Mouse (Mus musculus): ENCODE results near the gene Rec114. TPM values are rescaled to one million over a fixed set of nuclear protein-coding genes. Genes with fewer than 3 reads are reported as not detected.

The Rec114 gene
- polyA plus RNA-seq, 1 experiment from 2014 or later, result 2.2 TPM

- ATAC-seq (ENCODE audit: insufficient number of reproducible peaks, low FRiP score, low TSS enrichment, low read depth), result no peak
- Histone ChIP-seq H3K4me1 (no peaks in the 10 kb centered on the region), H3K9me3 (no peaks in the 10 kb centered on the region), H3K27ac (no peak overlapping the region), H3K4me2 (no peak overlapping the region), H3K4me3 (no peak overlapping the region), H3K36me3 (no peaks in the 10 kb centered on the region), H3K27me3 (no peaks in the 10 kb centered on the region), H3K9ac (no peak overlapping the region)
- WGBS, result 60% methylated on average over 2 of the region's 2 CpGs
Measured at GRCm38 (mm10) chr9:58681411-58681810, 62.4 kb downstream of the Rec114 start.

DNA sequence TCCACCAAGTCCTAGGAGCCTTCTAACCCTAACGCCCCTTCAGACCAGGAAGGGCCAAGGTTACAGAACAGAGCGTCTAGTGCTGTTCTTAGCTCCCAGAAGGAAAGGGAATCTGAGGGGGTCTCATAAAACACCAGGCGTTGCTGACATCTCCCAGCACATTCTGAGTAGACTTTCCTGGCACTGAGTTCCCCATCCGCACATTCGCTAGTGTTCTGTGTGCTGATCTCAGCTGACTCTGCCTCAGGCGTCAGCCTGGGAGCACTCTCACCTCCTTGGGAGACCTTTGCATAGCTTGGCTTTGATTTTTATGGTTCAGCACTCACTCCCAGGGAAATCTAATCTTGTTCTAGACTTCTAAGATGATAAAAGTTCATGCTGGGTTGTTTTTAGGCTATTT lies 68.4 kb downstream of the Rec114 start:
- no peak overlapping the region for H3K4me2 ChIP-seq
- 20% methylated on average over 6 of the region's 6 CpGs for WGBS
- H3K27ac ChIP-seq, result no peak overlapping the region
- H3K4me1 ChIP-seq, result 0 out of 2 replicates have a peak, but pooled peaks cover 7% of the 10 kb centered on the region
- no peak for ATAC-seq (ENCODE audit: insufficient number of reproducible peaks, low FRiP score, low TSS enrichment, low read depth)
- H3K9ac ChIP-seq, result no peak overlapping the region
- no peaks in the 10 kb centered on the region for H3K27me3 ChIP-seq
- no peak overlapping the region for H3K4me3 ChIP-seq
- H3K36me3 ChIP-seq, result no peaks in the 10 kb centered on the region
- no peaks in the 10 kb centered on the region for H3K9me3 ChIP-seq

- no peaks in the 10 kb centered on the region for H3K9me3 ChIP-seq
- no peaks in the 10 kb centered on the region for H3K27me3 ChIP-seq
- ATAC-seq (ENCODE audit: insufficient number of reproducible peaks, low FRiP score, low TSS enrichment, low read depth), result no peak
- H3K27ac ChIP-seq, result no peak overlapping the region
- 65% methylated on average over 11 of the region's 11 CpGs for WGBS
- 0 out of 2 replicates have a peak, but pooled peaks cover 7% of the 10 kb centered on the region for H3K4me1 ChIP-seq
- no peaks in the 10 kb centered on the region for H3K36me3 ChIP-seq
- no peak overlapping the region for H3K9ac ChIP-seq
- H3K4me3 ChIP-seq, result no peak overlapping the region
- H3K4me2 ChIP-seq, result no peak overlapping the region
Measured at GRCm38 (mm10) chr9:58674736-58675135, 69.0 kb downstream of the Rec114 start.

DNA sequence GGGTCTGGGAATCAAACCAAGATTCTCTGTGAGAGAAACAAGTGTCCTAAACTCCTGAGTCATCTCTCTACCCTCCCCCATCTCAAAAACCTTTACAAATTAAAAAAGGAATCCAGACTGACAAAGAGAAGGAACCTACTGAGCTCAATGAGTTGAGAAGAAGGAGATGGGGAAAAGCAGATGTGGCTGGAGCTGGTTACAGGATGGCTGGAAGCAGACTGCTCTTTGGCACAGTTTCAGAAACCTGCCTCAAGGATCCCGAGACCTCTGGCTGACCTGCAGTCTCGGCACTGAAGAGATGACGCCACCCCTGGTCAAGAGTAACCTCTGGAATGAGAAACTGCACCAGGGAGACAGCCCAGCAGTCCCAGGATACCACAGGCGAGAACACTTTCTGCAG lies 71.3 kb downstream of the Rec114 start:
- WGBS, result 22% methylated on average over 4 of the region's 4 CpGs

DNA sequence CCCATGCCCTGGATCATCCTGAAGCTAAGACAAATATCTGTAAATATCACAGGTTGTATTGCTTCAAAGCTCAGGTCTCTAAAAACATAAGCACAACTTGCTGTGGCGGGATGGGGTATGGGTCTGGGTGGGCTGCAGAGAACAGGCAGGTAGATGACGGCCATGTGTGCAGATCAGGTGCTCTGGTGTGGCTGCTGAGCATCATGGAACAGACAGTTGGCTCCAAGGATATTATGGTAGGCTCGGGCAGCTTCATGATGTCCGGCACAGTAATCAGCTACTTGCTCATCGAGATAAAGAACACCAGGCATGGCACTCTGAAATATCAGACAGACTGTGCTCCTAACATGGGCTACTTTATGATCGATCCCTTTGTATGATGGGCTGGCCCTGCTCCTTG lies 73.9 kb downstream of the Rec114 start:
- H3K27ac ChIP-seq, result no peak overlapping the region
- H3K9me3 ChIP-seq, result no peaks in the 10 kb centered on the region
- 91% methylated on average over 6 of the region's 6 CpGs for WGBS
- no peak overlapping the region for H3K4me3 ChIP-seq
- no peak for ATAC-seq (ENCODE audit: insufficient number of reproducible peaks, low FRiP score, low TSS enrichment, low read depth)
- H3K4me2 ChIP-seq, result no peak overlapping the region
- peaks cover 8% of the 10 kb centered on the region; the same call in 1 of the 2 replicates for H3K36me3 ChIP-seq
- H3K4me1 ChIP-seq, result 0 out of 2 replicates have a peak, but pooled peaks cover 7% of the 10 kb centered on the region
- no peak overlapping the region for H3K9ac ChIP-seq
- H3K27me3 ChIP-seq, result no peaks in the 10 kb centered on the region

More for the DNA sequence above, 71.3 kb downstream of the Rec114 start:
- Histone ChIP-seq H3K27ac (no peak overlapping the region), H3K4me3 (no peak overlapping the region), H3K4me1 (0 out of 2 replicates have a peak, but pooled peaks cover 7% of the 10 kb centered on the region), H3K27me3 (no peaks in the 10 kb centered on the region), H3K9ac (no peak overlapping the region), H3K36me3 (no peaks in the 10 kb centered on the region), H3K9me3 (no peaks in the 10 kb centered on the region), H3K4me2 (no peak overlapping the region)
- ATAC-seq (ENCODE audit: insufficient number of reproducible peaks, low FRiP score, low TSS enrichment, low read depth), result no peak

GRCm38 (mm10) chr9:58669071-58669470 lies 74.7 kb downstream of the Rec114 start:
- Histone ChIP-seq H3K9me3 (no peaks in the 10 kb centered on the region), H3K36me3 (peaks cover 8% of the 10 kb centered on the region; the same call in 1 of the 2 replicates), H3K27ac (no peak overlapping the region), H3K4me1 (0 out of 2 replicates have a peak, but pooled peaks cover 5% of the 10 kb centered on the region), H3K9ac (no peak overlapping the region), H3K4me2 (no peak overlapping the region), H3K4me3 (no peak overlapping the region), H3K27me3 (no peaks in the 10 kb centered on the region)
- WGBS, result 56% methylated on average over 3 of the region's 3 CpGs
- ATAC-seq (ENCODE audit: insufficient number of reproducible peaks, low FRiP score, low TSS enrichment, low read depth), result no peak

- no peaks in the 10 kb centered on the region for H3K27me3 ChIP-seq
- H3K4me3 ChIP-seq, result no peak overlapping the region
- H3K9me3 ChIP-seq, result no peaks in the 10 kb centered on the region
- H3K4me1 ChIP-seq, result 0 out of 2 replicates have a peak, but pooled peaks cover 5% of the 10 kb centered on the region
- peaks cover 8% of the 10 kb centered on the region; the same call in 1 of the 2 replicates for H3K36me3 ChIP-seq
- H3K4me2 ChIP-seq, result no peak overlapping the region
- H3K27ac ChIP-seq, result no peak overlapping the region
- no peak overlapping the region for H3K9ac ChIP-seq
- 91% methylated on average over 3 of the region's 3 CpGs for WGBS
- no peak for ATAC-seq (ENCODE audit: insufficient number of reproducible peaks, low FRiP score, low TSS enrichment, low read depth)
Measured at GRCm38 (mm10) chr9:58668171-58668570, 75.6 kb downstream of the Rec114 start.

GRCm38 (mm10) chr9:58667244-58667643 lies 76.5 kb downstream of the Rec114 start:
- no peak overlapping the region for H3K4me3 ChIP-seq
- H3K9me3 ChIP-seq, result no peaks in the 10 kb centered on the region
- H3K9ac ChIP-seq, result no peak overlapping the region
- no peaks in the 10 kb centered on the region for H3K27me3 ChIP-seq
- H3K4me2 ChIP-seq, result no peak overlapping the region
- H3K36me3 ChIP-seq, result peaks cover 12% of the 10 kb centered on the region
- H3K4me1 ChIP-seq, result 0 out of 2 replicates have a peak, but pooled peaks cover under 1% of the 10 kb centered on the region
- no peak overlapping the region for H3K27ac ChIP-seq
- no peak for ATAC-seq (ENCODE audit: insufficient number of reproducible peaks, low FRiP score, low TSS enrichment, low read depth)
- 69% methylated on average over 9 of the region's 9 CpGs for WGBS

GRCm38 (mm10) chr9:58666191-58666590 lies 77.6 kb downstream of the Rec114 start:
- Histone ChIP-seq H3K9me3 (no peaks in the 10 kb centered on the region), H3K4me2 (no peak overlapping the region), H3K9ac (no peak overlapping the region), H3K4me3 (no peak overlapping the region), H3K27ac (no peak overlapping the region), H3K4me1 (no peaks in the 10 kb centered on the region), H3K36me3 (peaks cover 18% of the 10 kb centered on the region), H3K27me3 (no peaks in the 10 kb centered on the region)
- ATAC-seq (ENCODE audit: insufficient number of reproducible peaks, low FRiP score, low TSS enrichment, low read depth), result no peak
- 56% methylated on average over 9 of the region's 9 CpGs for WGBS

GRCm38 (mm10) chr9:58665492-58665891 lies 78.3 kb downstream of the Rec114 start:
- Histone ChIP-seq H3K27me3 (no peaks in the 10 kb centered on the region), H3K4me2 (no peak overlapping the region), H3K9ac (no peak overlapping the region), H3K4me3 (no peak overlapping the region), H3K4me1 (no peaks in the 10 kb centered on the region), H3K27ac (no peak overlapping the region), H3K36me3 (peaks cover 18% of the 10 kb centered on the region), H3K9me3 (no peaks in the 10 kb centered on the region)
- 72% methylated on average over 9 of the region's 9 CpGs for WGBS
- no peak for ATAC-seq (ENCODE audit: insufficient number of reproducible peaks, low FRiP score, low TSS enrichment, low read depth)

GRCm38 (mm10) chr9:58662791-58663190 lies 81.0 kb downstream of the Rec114 start:
- no peaks in the 10 kb centered on the region for H3K9me3 ChIP-seq
- H3K27me3 ChIP-seq, result no peaks in the 10 kb centered on the region
- no peak for ATAC-seq (ENCODE audit: insufficient number of reproducible peaks, low FRiP score, low TSS enrichment, low read depth)
- peaks cover 40% of the 10 kb centered on the region for H3K36me3 ChIP-seq
- H3K27ac ChIP-seq, result no peak overlapping the region
- no peak overlapping the region for H3K4me2 ChIP-seq
- H3K4me3 ChIP-seq, result no peak overlapping the region
- H3K4me1 ChIP-seq, result no peaks in the 10 kb centered on the region
- WGBS, result 82% methylated on average over 3 of the region's 3 CpGs
- no peak overlapping the region for H3K9ac ChIP-seq

GRCm38 (mm10) chr9:58662007-58662406 lies 81.8 kb downstream of the Rec114 start:
- 92% methylated on average over 4 of the region's 4 CpGs for WGBS
- H3K36me3 ChIP-seq, result peaks cover 44% of the 10 kb centered on the region
- no peaks in the 10 kb centered on the region for H3K9me3 ChIP-seq
- no peaks in the 10 kb centered on the region for H3K27me3 ChIP-seq
- H3K9ac ChIP-seq, result no peak overlapping the region
- H3K4me3 ChIP-seq, result no peak overlapping the region
- no peaks in the 10 kb centered on the region for H3K4me1 ChIP-seq
- no peak overlapping the region for H3K4me2 ChIP-seq
- ATAC-seq (ENCODE audit: insufficient number of reproducible peaks, low FRiP score, low TSS enrichment, low read depth), result no peak
- no peak overlapping the region for H3K27ac ChIP-seq

DNA sequence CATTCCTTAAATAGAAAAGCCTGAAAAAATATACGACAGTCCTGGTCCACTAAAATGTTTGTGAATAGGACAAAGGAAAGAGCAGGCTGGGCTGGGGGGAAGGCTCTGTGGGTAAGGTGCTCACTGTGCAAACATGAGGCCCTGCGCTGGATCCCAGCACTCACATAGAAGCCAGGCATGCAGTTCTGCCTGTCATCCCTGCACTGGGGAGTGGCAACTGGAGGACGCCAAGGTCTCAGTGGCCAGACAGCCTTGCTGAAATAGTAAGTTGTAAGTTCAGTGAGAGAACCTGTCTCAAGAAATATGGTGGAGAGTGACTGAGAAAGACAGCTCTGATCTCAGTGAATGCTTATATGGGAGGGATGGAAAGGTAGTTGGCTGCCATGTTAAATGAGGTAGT lies 83.1 kb downstream of the Rec114 start:
- Histone ChIP-seq H3K9ac (no peak overlapping the region), H3K27ac (no peak overlapping the region), H3K27me3 (no peaks in the 10 kb centered on the region), H3K4me2 (no peak overlapping the region), H3K9me3 (no peaks in the 10 kb centered on the region), H3K36me3 (peaks cover 50% of the 10 kb centered on the region), H3K4me3 (no peak overlapping the region), H3K4me1 (no peaks in the 10 kb centered on the region)
- 92% methylated on average over 3 of the region's 3 CpGs for WGBS
- no peak for ATAC-seq (ENCODE audit: insufficient number of reproducible peaks, low FRiP score, low TSS enrichment, low read depth)

Measured in limb, embryonic 15.5 days (tissue).